Mouse (Mus musculus) ovary, postnatal 10 days (tissue): ENCODE results near the gene Camk1d.

ENCODE experiments used
- DNase-seq: peaks from one replicate; pipeline ENCODE4 v3.0.0; 2022; ENCODE audit warnings: low spot score

The Camk1d gene

GRCm38 (mm10) chr2:5709911-5710310 is 4.4 kb downstream of the Camk1d start:
- DNase-seq, result no peak

GRCm38 (mm10) chr2:5707871-5708733 is 6.2 kb downstream of the Camk1d start:
- DNase-seq, result no peak

GRCm38 (mm10) chr2:5706618-5707017 is 7.7 kb downstream of the Camk1d start:
- no peak for DNase-seq

- DNase-seq, result no peak
Measured at GRCm38 (mm10) chr2:5702370-5702769, 11.9 kb downstream of the Camk1d start.

- DNase-seq, result no peak
Measured at GRCm38 (mm10) chr2:5700931-5701330, 13.4 kb downstream of the Camk1d start.

- DNase-seq, result no peak
Measured at GRCm38 (mm10) chr2:5698451-5698850, 15.9 kb downstream of the Camk1d start.

- no peak for DNase-seq
Measured at GRCm38 (mm10) chr2:5694094-5694493, 20.2 kb downstream of the Camk1d start.

GRCm38 (mm10) chr2:5691729-5692128 is 22.6 kb downstream of the Camk1d start:
- DNase-seq, result no peak

- no peak for DNase-seq
Measured at GRCm38 (mm10) chr2:5683366-5683765, 30.9 kb downstream of the Camk1d start.

- DNase-seq, result no peak
Measured at GRCm38 (mm10) chr2:5681909-5682308, 32.4 kb downstream of the Camk1d start.

- DNase-seq, result no peak
Measured at GRCm38 (mm10) chr2:5681302-5681701, 33.0 kb downstream of the Camk1d start.

- DNase-seq, result no peak
Measured at GRCm38 (mm10) chr2:5679055-5679454, 35.3 kb downstream of the Camk1d start.

- DNase-seq, result no peak
Measured at GRCm38 (mm10) chr2:5677472-5677871, 36.8 kb downstream of the Camk1d start.

- no peak for DNase-seq
Measured at GRCm38 (mm10) chr2:5676786-5677185, 37.5 kb downstream of the Camk1d start.

- no peak for DNase-seq
Measured at GRCm38 (mm10) chr2:5676143-5676483, 38.2 kb downstream of the Camk1d start.

GRCm38 (mm10) chr2:5675431-5676142 is 38.7 kb downstream of the Camk1d start:
- no peak for DNase-seq

- DNase-seq, result no peak
Measured at GRCm38 (mm10) chr2:5674512-5674911, 39.8 kb downstream of the Camk1d start.

- DNase-seq, result no peak
Measured at GRCm38 (mm10) chr2:5673816-5674215, 40.5 kb downstream of the Camk1d start.

- DNase-seq, result no peak
Measured at GRCm38 (mm10) chr2:5672906-5673589, 41.3 kb downstream of the Camk1d start.

GRCm38 (mm10) chr2:5670146-5670545 is 44.2 kb downstream of the Camk1d start:
- DNase-seq, result no peak

- DNase-seq, result no peak
Measured at GRCm38 (mm10) chr2:5669498-5670040, 44.7 kb downstream of the Camk1d start.

GRCm38 (mm10) chr2:5668940-5669339 is 45.4 kb downstream of the Camk1d start:
- no peak for DNase-seq

- no peak for DNase-seq
Measured at GRCm38 (mm10) chr2:5663499-5663898, 50.8 kb downstream of the Camk1d start.
